Mouse (Mus musculus) liver, adult 2 months (tissue): ENCODE measurements around the gene Hmx2.

Experiments used
- CTCF ChIP-seq: fragments of 200-500 bp; IDR thresholded peaks from 2 replicates; pipeline ENCODE4 v1.5.1; 2011; ENCODE audit warnings: low read depth, low read length, control low read depth
- POLR2A ChIP-seq: fragments of 200-500 bp; IDR thresholded peaks from 2 replicates; pipeline ENCODE4 v1.6.1; 2011; ENCODE audit warnings: low read length, control low read depth; ENCODE audit not compliant: insufficient read depth; ENCODE audit errors: extremely low read depth

GRCm38 (mm10) chr7:131597779-131598482 lies 49.4 kb downstream of the Hmx2 start:
- TF ChIP-seq POLR2A: no peak
- no peak for TF ChIP-seq CTCF
